In genomic region chr6:115962439-115963085, GRCm38 (mm10) we compare ENCODE assay signal across 13 mouse cellular contexts. TPM values are rescaled to one million over a fixed set of nuclear protein-coding genes. Genes with fewer than 3 reads are reported as not detected.
DNase-seq lines count a peak whose midpoint lies in the region; ATAC-seq and TF ChIP-seq lines count a peak whose summit lies in the region.
"Had no signal": no experiment of that assay in that cellular context is flagged by ENCODE, and none has a peak within 500 bp of the region (broad histone marks: within the 10 kb centered on the region; RNA-seq: fewer than 3 reads in every experiment).

No protein-coding gene starts in this region.

- no peak for DNase-seq in heart, embryonic 10.5 days (ENCODE audit: low spot score)
- no peak for DNase-seq in heart, postnatal 14 days
- peak; percentile 48 for DNase-seq in embryo, embryonic 9.5 days (ENCODE audit: extremely low spot score)
- DNase-seq in stomach, postnatal 0 days (ENCODE audit: low spot score): peak; percentile 49
- DNase-seq in ovary, postnatal 36 days (ENCODE audit: low spot score): no peak
- DNase-seq: cerebellum, adult 18-20 months; right cerebral cortex, postnatal 4 days had no signal

- H3K36me3 ChIP-seq in heart, embryonic 10.5 days: peaks cover 83% of the 10 kb centered on the region
- no peaks in the 10 kb centered on the region for H3K36me3 ChIP-seq in midbrain, embryonic 12.5 days
- no peaks in the 10 kb centered on the region for H3K36me3 ChIP-seq in midbrain, embryonic 13.5 days
- H3K36me3 ChIP-seq in stomach, postnatal 0 days (ENCODE audit: control insufficient read depth, insufficient read depth, low read length): peaks cover 17% of the 10 kb centered on the region; the same call in 1 of the 2 replicates

- no peak overlapping the region for H3K4me3 ChIP-seq in heart, embryonic 10.5 days
- no peak overlapping the region for H3K4me3 ChIP-seq in midbrain, embryonic 12.5 days
- H3K4me3 ChIP-seq in midbrain, embryonic 13.5 days (replicated peaks): no peak overlapping the region
- no peak overlapping the region for H3K4me3 ChIP-seq in stomach, postnatal 0 days (ENCODE audit: low read depth, low read length)

- ATAC-seq in midbrain, embryonic 12.5 days (ENCODE audit: low FRiP score, low read depth): 0 out of 2 replicates have a peak, but pooled peaks have one; percentile 16
- ATAC-seq in midbrain, embryonic 13.5 days: no peak
- ATAC-seq in stomach, postnatal 0 days (ENCODE audit: low FRiP score, low TSS enrichment): peak; percentile 11; the same call in 1 of the 2 replicates
- ATAC-seq in megakaryocyte, adult 5-6 weeks (ENCODE audit: poor library complexity, severe bottlenecking): no peak
- ATAC-seq: Patski had no signal

- WGBS in heart, embryonic 10.5 days: 50% methylated on average over 23 of the region's 23 CpGs
- 34% methylated on average over 23 of the region's 23 CpGs for WGBS in midbrain, embryonic 12.5 days
- WGBS in midbrain, embryonic 13.5 days: 35% methylated on average over 23 of the region's 23 CpGs
- 55% methylated on average over 23 of the region's 23 CpGs for WGBS in stomach, postnatal 0 days

- peak; percentile 70 for TF ChIP-seq CTCF in stomach, postnatal 0 days (IDR thresholded peaks at IDR 0.05; ENCODE audit: low read depth)

- no peaks in the 10 kb centered on the region for H3K9me3 ChIP-seq in heart, embryonic 10.5 days
- no peaks in the 10 kb centered on the region for H3K9me3 ChIP-seq in midbrain, embryonic 12.5 days
- H3K9me3 ChIP-seq in midbrain, embryonic 13.5 days: no peaks in the 10 kb centered on the region
- H3K9me3 ChIP-seq in stomach, postnatal 0 days (ENCODE audit: control insufficient read depth, low read length): no peaks in the 10 kb centered on the region

- peaks cover 39% of the 10 kb centered on the region for H3K4me1 ChIP-seq in heart, embryonic 10.5 days
- peaks cover 3% of the 10 kb centered on the region for H3K4me1 ChIP-seq in midbrain, embryonic 12.5 days
- peaks cover 4% of the 10 kb centered on the region for H3K4me1 ChIP-seq in midbrain, embryonic 13.5 days (replicated peaks)
- peaks cover 8% of the 10 kb centered on the region; the same call in 1 of the 2 replicates for H3K4me1 ChIP-seq in stomach, postnatal 0 days (replicated peaks; ENCODE audit: control insufficient read depth, insufficient read depth)

- H3K27ac ChIP-seq in heart, embryonic 10.5 days: peak overlapping the region; percentile 38; the same call in 1 of the 2 replicates
- no peak overlapping the region for H3K27ac ChIP-seq in midbrain, embryonic 12.5 days (replicated peaks)
- H3K27ac ChIP-seq in midbrain, embryonic 13.5 days: no peak overlapping the region
- no peak overlapping the region for H3K27ac ChIP-seq in stomach, postnatal 0 days (replicated peaks)

- H3K27me3 ChIP-seq in heart, embryonic 10.5 days (ENCODE audit: insufficient read depth, poor library complexity, severe bottlenecking): peaks cover 25% of the 10 kb centered on the region
- peaks cover 11% of the 10 kb centered on the region; the same call in 1 of the 2 replicates for H3K27me3 ChIP-seq in midbrain, embryonic 12.5 days
- H3K27me3 ChIP-seq in midbrain, embryonic 13.5 days: no peaks in the 10 kb centered on the region
- H3K27me3 ChIP-seq in stomach, postnatal 0 days (ENCODE audit: control insufficient read depth, insufficient read depth, low read length): no peaks in the 10 kb centered on the region
- H3K27me3 ChIP-seq: Patski had no signal

- intact Hi-C loops in heart, postnatal 14 days (cut with DNase I): loop anchor here (2.0 kb wide), 1 partner anchor 30 kb away; no protein-coding TSS in a partner anchor

- 0 out of 2 replicates have a peak overlapping the region, but pooled peaks have one; percentile 13 for H3K4me2 ChIP-seq in midbrain, embryonic 12.5 days (replicated peaks)
- no peak overlapping the region for H3K4me2 ChIP-seq in midbrain, embryonic 13.5 days (replicated peaks)
- no peak overlapping the region for H3K4me2 ChIP-seq in stomach, postnatal 0 days (replicated peaks; ENCODE audit: low read depth)

- no peak overlapping the region for H3K9ac ChIP-seq in midbrain, embryonic 12.5 days (replicated peaks)
- no peak overlapping the region for H3K9ac ChIP-seq in midbrain, embryonic 13.5 days (replicated peaks)
- H3K9ac ChIP-seq in stomach, postnatal 0 days (ENCODE audit: low read length): no peak overlapping the region

- no peak for TF ChIP-seq EP300 in stomach, postnatal 0 days (optimal IDR thresholded peaks at IDR 0.05)

RNA-seq across cellular contexts. Expression of gene H1foo, which starts 17.8 kb away (rescaled TPM):
- polyA plus RNA-seq in heart, embryonic 10.5 days (2016; fragmentation: Nextera tagmentation; extraction: Ambion mirVana): not detected in 2 replicates
- not detected for total RNA-seq in heart, postnatal 14 days (2021)
- polyA plus RNA-seq in midbrain, embryonic 12.5 days (2016; fragmentation: Nextera tagmentation; extraction: Ambion mirVana): not detected in 2 replicates
- not detected in 2 replicates for polyA plus RNA-seq in midbrain, embryonic 13.5 days (2015; fragmentation: Nextera tagmentation; extraction: Ambion mirVana)
- polyA plus RNA-seq in stomach, postnatal 0 days (2015; fragmentation: Nextera tagmentation; extraction: Ambion mirVana): not detected in 2 replicates
- total RNA-seq in megakaryocyte, adult 5-6 weeks (2015): not detected in 2 replicates
- total RNA-seq in megakaryocyte, adult 5-6 weeks (2017): not detected in 2 replicates
- total RNA-seq: gastrocnemius, adult 8-10 months; layer of hippocampus, postnatal 10 days had no signal
- polyA plus RNA-seq: Patski had no signal

RNA-seq across cellular contexts. Expression of gene Rho, which starts 31.0 kb away (rescaled TPM):
- 0.28 TPM in 1 of 2 replicates, not detected in the other for polyA plus RNA-seq in heart, embryonic 10.5 days (2016; fragmentation: Nextera tagmentation; extraction: Ambion mirVana)
- total RNA-seq in heart, postnatal 14 days (2021): under 1 TPM; 0.07 to 0.12 TPM
- polyA plus RNA-seq in midbrain, embryonic 12.5 days (2016; fragmentation: Nextera tagmentation; extraction: Ambion mirVana): 0.33 TPM in 1 of 2 replicates, not detected in the other
- 0.05 and 0.21 TPM in 2 replicates for polyA plus RNA-seq in midbrain, embryonic 13.5 days (2015; fragmentation: Nextera tagmentation; extraction: Ambion mirVana)
- polyA plus RNA-seq in stomach, postnatal 0 days (2015; fragmentation: Nextera tagmentation; extraction: Ambion mirVana): 0.10 TPM in 2 replicates
- 0.41 TPM in 1 of 2 replicates, not detected in the other for total RNA-seq in megakaryocyte, adult 5-6 weeks (2015)
- total RNA-seq in megakaryocyte, adult 5-6 weeks (2017): 0.04 TPM in 1 of 2 replicates, not detected in the other
- total RNA-seq: gastrocnemius, adult 8-10 months had no signal

RNA-seq across cellular contexts. Expression of gene Plxnd1, which starts 32.2 kb away (rescaled TPM):
- polyA plus RNA-seq in heart, embryonic 10.5 days (2016; fragmentation: Nextera tagmentation; extraction: Ambion mirVana): 42.9 and 61.7 TPM in 2 replicates
- 100 to 1,000 TPM; 113 to 133 TPM for total RNA-seq in heart, postnatal 14 days (2021)
- 15.1 and 15.9 TPM in 2 replicates for polyA plus RNA-seq in midbrain, embryonic 12.5 days (2016; fragmentation: Nextera tagmentation; extraction: Ambion mirVana)
- 6.5 and 8.2 TPM in 2 replicates for polyA plus RNA-seq in midbrain, embryonic 13.5 days (2015; fragmentation: Nextera tagmentation; extraction: Ambion mirVana)
- 9.7 and 10.4 TPM in 2 replicates for polyA plus RNA-seq in stomach, postnatal 0 days (2015; fragmentation: Nextera tagmentation; extraction: Ambion mirVana)
- 151 and 156 TPM in 2 replicates for total RNA-seq in megakaryocyte, adult 5-6 weeks (2015)
- total RNA-seq in megakaryocyte, adult 5-6 weeks (2017): 88.0 and 90.9 TPM in 2 replicates

Comparison
In these comparisons a context has a peak if more than half of its experiments do, and no peak if none do; other contexts are left out.
1. ATAC-seq: peak in midbrain, embryonic 12.5 days (single experiment) and stomach, postnatal 0 days (single experiment); none in midbrain, embryonic 13.5 days (single experiment) and megakaryocyte, adult 5-6 weeks (single experiment).
2. DNase-seq: peak in embryo, embryonic 9.5 days (single experiment) and stomach, postnatal 0 days (single experiment); none in heart, embryonic 10.5 days (single experiment), heart, postnatal 14 days (0 of 2) and ovary, postnatal 36 days (single experiment).